Mouse (Mus musculus): ENCODE measurements around the gene Phf19.

GRCm38 (mm10) chr2:34884186-34884585 lies 29.6 kb downstream of the Phf19 start:
- no peak for TF ChIP-seq CTCF (IDR thresholded peaks at IDR 0.05; ENCODE audit: control insufficient read depth, insufficient read depth, insufficient replicate concordance, low read depth, low read length)
- no peak for TF ChIP-seq POLR2A (IDR thresholded peaks at IDR 0.05; ENCODE audit: control insufficient read depth, low read depth, low read length)
